Mouse (Mus musculus): Measurements from ENCODE around the gene Pp2d1. TPM values are rescaled to one million over a fixed set of nuclear protein-coding genes. Genes with fewer than 3 reads are reported as not detected.

Gene Pp2d1
- total and polyA plus RNA-seq, 3 experiments, result not detected

- no peak for TF ChIP-seq MAX (IDR thresholded peaks at IDR 0.05; ENCODE audit: low read length)
- TF ChIP-seq CHD1 (IDR thresholded peaks at IDR 0.05; ENCODE audit: low read depth, low read length), result no peak
- TF ChIP-seq EP300 (IDR thresholded peaks at IDR 0.05; ENCODE audit: low read length), result peak; percentile 73
- TF ChIP-seq USF2 (conservative IDR thresholded peaks at IDR 0.05; ENCODE audit: low read depth, low read length), result no peak
- TF ChIP-seq USF1 (IDR thresholded peaks at IDR 0.05; ENCODE audit: low read depth, low read length), result no peak
- no peak for TF ChIP-seq HCFC1 (IDR thresholded peaks at IDR 0.05; ENCODE audit: low read depth, low read length)
- TF ChIP-seq CHD2 (IDR thresholded peaks at IDR 0.05; ENCODE audit: low read length), result no peak
- TF ChIP-seq NELFE (IDR thresholded peaks at IDR 0.05; ENCODE audit: low read depth, low read length), result no peak
- 0 out of 2 replicates have a peak, but pooled peaks have one; percentile 15 for TF ChIP-seq BHLHE40 (IDR thresholded peaks at IDR 0.05; ENCODE audit: low read depth, low read length)
- TF ChIP-seq PAX5 (IDR thresholded peaks at IDR 0.05; ENCODE audit: low read length), result no peak
- TF ChIP-seq TBP (conservative IDR thresholded peaks at IDR 0.05; ENCODE audit: low read depth, low read length), result no peak
- TF ChIP-seq RAD21 (IDR thresholded peaks at IDR 0.05; ENCODE audit: low read depth, low read length), result no peak
- TF ChIP-seq ZMIZ1 (IDR thresholded peaks at IDR 0.05; ENCODE audit: low read depth, low read length), result no peak
- peak; percentile 78 for TF ChIP-seq JUN (IDR thresholded peaks at IDR 0.05; ENCODE audit: insufficient read depth, low read depth, low read length)
- TF ChIP-seq MXI1 (IDR thresholded peaks at IDR 0.05; ENCODE audit: low read depth, low read length), result no peak
- TF ChIP-seq POLR2AphosphoS2 (IDR thresholded peaks at IDR 0.05; ENCODE audit: low read depth, low read length), result no peak
- no peak for TF ChIP-seq NRF1 (IDR thresholded peaks at IDR 0.05; ENCODE audit: low read depth, low read length)
- TF ChIP-seq ETS1 (conservative IDR thresholded peaks at IDR 0.05; ENCODE audit: low read depth, low read length), result peak; percentile 78
- TF ChIP-seq IRF4 (IDR thresholded peaks at IDR 0.05; ENCODE audit: low read depth, low read length), result no peak
- TF ChIP-seq KAT2A (IDR thresholded peaks at IDR 0.05; ENCODE audit: insufficient replicate concordance, low read length), result no peak
- no peak for TF ChIP-seq SIN3A (IDR thresholded peaks at IDR 0.05; ENCODE audit: low read length)
- TF ChIP-seq E2F4 (IDR thresholded peaks at IDR 0.05; ENCODE audit: insufficient replicate concordance, low read depth, low read length), result no peak
- TF ChIP-seq GABPA (IDR thresholded peaks at IDR 0.05; ENCODE audit: insufficient replicate concordance, low read depth, low read length), result no peak
- no peak for TF ChIP-seq ZC3H11A (IDR thresholded peaks at IDR 0.05; ENCODE audit: low read depth, low read length)
- peak; percentile 87 for TF ChIP-seq JUND (conservative IDR thresholded peaks at IDR 0.05; ENCODE audit: low read depth, low read length)
- no peak; the same call in 1 of the 2 replicates for TF ChIP-seq ZNF384 (IDR thresholded peaks at IDR 0.05; ENCODE audit: low read depth, low read length)
- TF ChIP-seq TCF12 (IDR thresholded peaks at IDR 0.05; ENCODE audit: low read depth, low read length), result no peak
- TF ChIP-seq MEF2A (IDR thresholded peaks at IDR 0.05; ENCODE audit: borderline replicate concordance, low read depth, low read length), result peak; percentile 16; the same call in 1 of the 2 replicates
- TF ChIP-seq ZKSCAN1 (IDR thresholded peaks at IDR 0.05; ENCODE audit: borderline replicate concordance, low read depth, low read length), result no peak
- TF ChIP-seq MYC (IDR thresholded peaks at IDR 0.05; ENCODE audit: low read depth, low read length), result no peak
- TF ChIP-seq RCOR1 (conservative IDR thresholded peaks at IDR 0.05; ENCODE audit: low read depth, low read length), result no peak
- no peak for TF ChIP-seq MAZ (IDR thresholded peaks at IDR 0.05; ENCODE audit: low read depth, low read length)
- no peak for TF ChIP-seq SMC3 (IDR thresholded peaks at IDR 0.05; ENCODE audit: low read depth, low read length)
- no peak for TF ChIP-seq UBTF (IDR thresholded peaks at IDR 0.05; ENCODE audit: low read depth, low read length)
- no peak for TF ChIP-seq MAFK (IDR thresholded peaks at IDR 0.05; ENCODE audit: insufficient replicate concordance, low read length)
- no peak for TF ChIP-seq ELF1 (IDR thresholded peaks at IDR 0.05; ENCODE audit: low read depth, low read length)
- Histone ChIP-seq H3K9me3 (replicated peaks; ENCODE audit: low read length) (no peaks in the 10 kb centered on the region), H3K4me1 (ENCODE audit: control insufficient read depth in 1 of 2, insufficient read depth in 2 of 2) (peaks cover 19 to 48% of the 10 kb centered on the region in 2 experiments), H3K4me3 (replicated peaks in 1 of 3; ENCODE audit: low read depth in 2 of 3, low read length in 2 of 3, poor library complexity in 1 of 3) (no peak overlapping the region), H3K9ac (ENCODE audit: insufficient read depth, low read depth) (no peak overlapping the region), H3K4me2 (ENCODE audit: insufficient read depth, low read depth, poor library complexity, severe bottlenecking) (peak overlapping the region; percentile 48), H3K79me2 (replicated peaks; ENCODE audit: control insufficient read depth, extremely low read depth, insufficient read depth, poor library complexity, severe bottlenecking) (peaks cover 11% of the 10 kb centered on the region; the same call in 1 of the 2 replicates), H3K27me3 (replicated peaks) (no peaks in the 10 kb centered on the region), H3K27ac (ENCODE audit: insufficient read depth, low read depth) (no peak overlapping the region), H3K36me3 (replicated peaks in 1 of 2; ENCODE audit: control insufficient read depth in 1 of 2, insufficient read depth in 1 of 2, low read length in 1 of 2) (no peaks in the 10 kb centered on the region)
- in situ Hi-C loops (cut with MboI; ENCODE audit: low pct_ligation_motif_present, low pct_unique_long_range_greater_than_20kb, low sequenced_read_pairs) (no loop called here), dilution Hi-C loops (cut with MboI; ENCODE audit: extremely low pct_ligation_motif_present, extremely low pct_unique_long_range_greater_than_20kb, low sequenced_read_pairs) (no loop called here)
- DNase-seq (ENCODE audit: extremely low read depth), result no peak
Observed at GRCm38 (mm10) chr17:53577754-53578153, 38.5 kb upstream of the Pp2d1 start.

Data from CH12.LX (cell line).